Mouse (Mus musculus) gastrocnemius, adult 18-20 months (tissue): ENCODE data around the gene Spata17. TPM values are rescaled to one million over a fixed set of nuclear protein-coding genes. Genes with fewer than 3 reads are reported as not detected.

Experiments used
- DNase-seq: peaks from one replicate; pipeline ENCODE4 v3.0.0; 2021; ENCODE audit warnings: low spot score
- total RNA-seq, 2 experiments: library from RNA; stranded (reverse); gene quantifications; 2 replicates each; pipeline ENCODE4 v1.2.3; 2021

Spata17 gene
- total RNA-seq, 2 experiments from 2014 or later, result 0.33 TPM; not detected in 1

DNA sequence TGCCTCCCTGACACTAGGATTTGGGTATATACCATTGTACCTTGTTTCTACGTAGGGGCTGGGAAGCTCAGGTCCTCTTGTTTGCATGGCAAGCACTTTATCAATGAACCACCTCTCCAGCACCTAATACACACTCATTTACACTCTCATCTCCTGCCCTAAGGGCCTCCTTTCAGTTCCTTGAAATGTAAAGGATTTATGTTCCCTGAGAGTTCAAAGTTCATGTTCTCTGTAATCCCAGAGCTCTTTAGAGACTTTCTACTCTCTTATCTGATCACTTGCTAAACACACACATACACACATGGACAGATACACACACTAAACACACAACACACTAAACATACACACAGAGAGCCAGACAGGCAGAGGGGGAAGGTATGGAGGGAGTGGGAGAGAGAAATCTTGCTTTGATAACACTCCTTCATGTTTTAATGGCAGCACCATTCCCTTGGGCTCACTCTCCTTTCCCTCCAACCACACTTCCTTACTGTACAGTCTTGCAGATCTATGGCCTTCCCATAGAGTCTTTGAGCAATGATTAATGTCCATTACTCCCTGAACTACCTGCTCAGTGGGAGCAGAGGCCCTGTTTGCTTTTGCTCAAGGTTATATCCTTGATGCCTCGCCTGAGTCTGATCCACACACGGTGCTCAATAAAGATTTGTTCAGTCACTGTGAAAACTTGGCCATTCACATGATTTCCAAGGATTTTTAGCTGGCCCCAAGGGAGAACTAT, 126.4 kb downstream of the Spata17 start:
- DNase-seq, result no peak

DNA sequence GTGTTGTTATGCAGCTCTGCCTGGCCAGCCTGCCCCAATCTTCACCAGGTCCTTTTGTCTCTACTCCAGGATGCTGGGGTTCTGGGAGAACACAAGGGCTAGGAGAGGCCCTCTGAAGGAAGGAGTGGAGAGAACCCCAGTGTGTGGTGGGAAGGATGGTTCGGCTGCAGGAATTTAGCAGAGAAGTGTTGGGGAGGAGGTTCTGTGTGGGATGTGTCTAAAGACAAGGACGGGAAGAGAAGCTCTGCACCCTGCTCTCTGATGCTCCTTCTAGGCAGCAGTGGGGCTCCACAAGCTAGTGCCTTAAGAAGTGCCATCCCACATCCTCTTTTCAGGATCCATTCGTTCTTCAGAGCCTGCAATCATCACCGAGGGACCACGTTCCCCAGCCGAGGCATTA, 129.2 kb downstream of the Spata17 start:
- no peak for DNase-seq

DNA sequence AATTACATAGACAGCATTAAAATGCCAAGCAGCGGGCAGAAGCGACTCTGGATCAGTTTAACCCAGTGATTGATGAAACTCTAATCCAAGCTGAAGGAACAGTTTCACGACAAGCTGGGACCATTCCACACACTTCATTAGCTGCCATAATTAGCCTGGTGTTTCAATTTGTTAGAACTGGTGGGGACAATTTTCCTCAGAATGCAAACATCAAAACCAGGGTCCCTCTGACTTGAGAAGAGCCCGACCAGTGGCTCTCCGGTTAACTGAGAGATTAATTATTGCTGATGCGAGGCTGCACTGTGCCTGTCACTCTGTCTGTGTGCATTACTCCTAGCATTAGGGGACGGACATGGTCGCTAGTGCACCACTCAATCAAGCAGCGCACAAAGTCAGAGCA, 137.9 kb downstream of the Spata17 start:
- no peak for DNase-seq

GRCm38 (mm10) chr1:187077043-187077334, 138.3 kb downstream of the Spata17 start:
- DNase-seq, result no peak

DNA sequence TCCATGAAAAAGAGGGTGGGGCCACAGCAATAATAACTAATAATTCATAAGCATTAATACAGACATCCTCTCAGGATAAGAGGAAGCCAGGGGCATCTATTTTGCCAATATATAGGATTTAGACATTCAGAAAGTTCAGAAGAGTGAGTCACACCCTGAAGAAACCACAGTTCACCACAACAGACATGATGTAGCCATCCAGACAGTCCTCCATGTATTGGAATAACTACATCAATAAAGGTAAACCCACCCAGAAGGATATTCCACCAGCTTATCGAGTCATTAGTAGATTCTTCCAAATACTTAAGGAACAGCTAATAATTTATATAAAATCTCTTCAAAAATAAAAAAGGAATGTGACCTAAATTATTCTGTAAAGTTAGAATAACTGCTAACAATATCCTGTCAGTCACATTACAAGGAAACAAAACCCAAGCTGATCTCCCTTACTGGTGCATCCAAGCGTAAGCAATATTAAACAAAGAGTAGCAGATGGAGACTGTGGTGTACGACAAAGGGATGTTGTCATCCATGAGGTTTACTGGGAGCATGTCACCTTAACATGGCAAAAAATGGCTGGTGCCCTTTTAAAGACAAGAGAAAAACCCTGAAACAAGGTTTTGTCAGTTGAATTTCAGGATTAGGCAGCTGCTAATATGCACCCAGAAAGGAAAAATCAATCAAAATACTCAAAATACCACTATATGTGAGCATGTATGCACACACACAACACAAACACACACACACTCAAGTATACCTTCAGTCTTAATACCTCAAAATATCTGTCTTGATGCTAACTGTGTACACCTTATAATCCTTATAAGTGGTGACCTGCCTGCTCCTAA, 138.8 kb downstream of the Spata17 start:
- no peak for DNase-seq

- no peak for DNase-seq
These were observed 155.4 kb downstream of the Spata17 start for GRCm38 (mm10) chr1:187059874-187060273.

DNA sequence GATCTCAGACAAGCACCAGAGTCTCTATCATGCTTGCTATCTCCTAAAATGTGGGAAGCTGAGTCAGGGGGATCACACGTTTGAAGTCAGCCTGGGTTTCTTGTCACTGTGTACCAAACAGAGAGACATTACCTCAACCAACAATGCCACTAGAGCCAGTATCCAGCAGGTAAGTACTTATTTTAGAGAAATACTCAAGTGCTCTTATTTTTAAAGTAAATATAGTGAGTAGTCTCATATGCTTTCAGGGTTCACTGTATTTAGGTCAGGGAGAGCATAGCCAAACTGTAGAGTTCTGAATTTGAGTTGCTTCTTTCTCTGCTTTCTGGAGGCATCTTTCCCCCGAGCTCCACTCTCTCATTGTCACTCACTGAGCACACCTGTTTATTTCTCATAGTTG, 160.9 kb downstream of the Spata17 start:
- DNase-seq, result no peak

DNA sequence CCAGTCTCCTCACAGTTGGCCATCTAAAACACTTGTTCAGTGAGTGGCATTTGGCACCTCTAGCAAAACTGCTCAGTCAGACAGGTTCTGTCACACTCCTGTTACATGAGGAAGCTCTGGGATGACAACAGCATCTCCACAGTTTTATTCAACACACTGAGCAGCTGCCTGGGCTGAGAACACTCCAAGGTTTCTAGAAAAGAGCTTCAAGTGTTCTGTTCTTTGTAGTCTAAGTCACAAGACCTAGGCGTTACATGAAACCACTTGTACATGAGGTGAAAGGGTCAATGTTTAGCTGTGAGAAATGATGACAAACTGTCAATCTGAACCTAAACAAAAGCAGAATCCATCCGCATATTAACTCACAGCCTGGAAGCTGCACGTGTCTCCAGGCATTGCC, 161.4 kb downstream of the Spata17 start:
- no peak for DNase-seq

GRCm38 (mm10) chr1:187052532-187052931, 162.7 kb downstream of the Spata17 start:
- no peak for DNase-seq

DNA sequence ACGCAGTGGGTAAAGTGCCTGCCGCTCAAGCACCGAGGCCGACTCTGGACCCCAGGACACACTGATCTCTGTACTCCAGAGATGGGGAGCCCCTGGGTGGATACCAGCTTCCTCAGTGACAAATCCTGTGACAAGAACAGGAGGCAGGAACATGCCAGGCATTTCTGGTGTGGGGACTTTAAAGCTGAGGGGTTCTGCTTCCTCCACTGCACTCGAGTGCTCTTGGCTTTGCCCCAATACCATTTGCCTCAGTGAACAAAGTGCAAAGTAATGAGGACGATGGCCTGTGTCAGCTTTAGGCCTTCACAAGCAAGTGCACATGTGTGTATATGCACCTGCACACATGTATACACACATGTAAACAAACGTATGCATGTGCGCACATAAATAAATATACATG, 164.0 kb downstream of the Spata17 start:
- DNase-seq, result no peak

- no peak for DNase-seq
These were observed 166.5 kb downstream of the Spata17 start for GRCm38 (mm10) chr1:187048681-187049288.

- no peak for DNase-seq
These were observed 170.5 kb downstream of the Spata17 start for GRCm38 (mm10) chr1:187044726-187045125.

- no peak for DNase-seq
These were observed 175.5 kb downstream of the Spata17 start for GRCm38 (mm10) chr1:187039801-187040200.

- no peak for DNase-seq
These were observed 179.5 kb downstream of the Spata17 start for GRCm38 (mm10) chr1:187035785-187036184.

GRCm38 (mm10) chr1:187031796-187032195, 183.5 kb downstream of the Spata17 start:
- DNase-seq, result peak; percentile 25

GRCm38 (mm10) chr1:187028841-187029240, 186.4 kb downstream of the Spata17 start:
- no peak for DNase-seq

DNA sequence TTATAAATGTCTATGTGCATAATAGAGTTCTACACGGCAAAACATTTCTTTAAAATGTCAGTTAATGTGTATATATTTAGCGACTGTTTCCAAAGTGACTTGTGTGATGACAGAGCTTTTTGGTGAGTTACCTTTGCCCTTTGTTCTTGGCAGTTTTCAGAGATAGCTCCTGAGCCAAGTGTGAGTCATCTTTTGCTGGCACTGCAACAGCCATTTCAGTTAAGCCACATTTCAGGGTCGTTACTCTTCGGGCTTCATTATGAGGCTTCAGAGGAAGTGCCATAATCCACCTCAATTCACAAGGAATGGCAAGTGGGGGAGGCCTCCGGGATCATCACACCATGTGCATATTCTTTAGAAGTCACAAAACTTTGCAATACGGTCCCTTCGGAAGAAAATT, 195.3 kb downstream of the Spata17 start:
- no peak for DNase-seq

DNA sequence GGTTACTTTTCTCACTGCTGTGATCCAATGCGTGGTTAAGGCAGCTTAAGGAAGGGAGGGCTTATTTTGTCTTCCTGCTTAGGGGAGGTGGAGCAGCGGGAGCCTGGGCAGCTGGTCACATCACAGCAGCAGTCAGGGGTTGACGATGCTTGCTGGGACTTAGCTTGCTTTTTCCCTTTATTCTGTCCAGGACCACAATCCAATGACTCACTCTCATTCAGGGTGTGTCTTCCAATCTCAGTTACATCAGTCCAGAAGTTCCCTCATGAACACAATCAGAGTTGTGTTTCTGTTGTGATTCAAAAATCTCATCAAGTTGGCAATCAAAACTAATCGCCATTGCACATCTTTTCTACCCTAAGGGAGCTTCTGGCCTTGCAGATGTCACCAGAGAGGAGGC, 199.1 kb downstream of the Spata17 start:
- DNase-seq, result no peak

- no peak for DNase-seq
These were observed 199.6 kb downstream of the Spata17 start for GRCm38 (mm10) chr1:187015673-187016072.

DNA sequence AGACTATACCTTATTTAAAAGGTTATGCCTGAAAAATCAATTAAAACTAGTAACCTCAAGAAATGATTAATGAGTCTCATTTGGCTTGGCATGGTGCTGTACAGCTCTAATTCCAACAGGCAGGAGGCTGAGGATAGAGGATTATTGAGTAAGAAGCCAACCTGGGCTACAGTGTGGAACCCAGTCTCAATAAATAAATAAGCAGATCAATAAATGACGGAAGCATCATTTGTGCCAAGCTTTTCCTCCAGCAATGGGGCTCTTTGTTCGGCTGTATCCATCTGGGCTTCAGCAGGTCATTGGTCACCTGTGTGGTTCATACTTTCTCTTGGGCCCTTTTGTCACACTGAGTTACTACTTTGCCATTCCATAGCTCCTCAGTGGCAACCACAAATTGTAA, 201.1 kb downstream of the Spata17 start:
- no peak for DNase-seq

DNA sequence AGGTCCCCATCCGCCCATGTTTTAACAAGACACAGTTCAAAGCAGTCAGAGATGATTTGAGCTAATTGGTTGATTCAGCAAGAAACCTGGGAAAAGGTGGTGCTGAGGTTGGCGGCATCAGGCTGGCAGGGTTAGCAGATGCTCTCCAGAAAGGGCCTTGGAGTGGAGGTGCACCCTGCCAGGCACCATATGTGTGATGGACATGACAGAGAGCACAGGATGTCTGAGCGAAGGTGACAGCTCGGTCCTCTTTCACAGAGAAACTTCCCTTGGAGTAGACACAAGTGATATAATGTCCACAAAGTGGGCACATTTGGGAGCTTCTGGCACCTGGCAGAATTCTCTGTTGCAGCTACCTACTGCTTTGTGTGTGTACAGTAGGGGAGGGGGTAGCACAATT, 203.7 kb downstream of the Spata17 start:
- DNase-seq, result no peak

GRCm38 (mm10) chr1:187010071-187010470, 205.2 kb downstream of the Spata17 start:
- no peak for DNase-seq

DNA sequence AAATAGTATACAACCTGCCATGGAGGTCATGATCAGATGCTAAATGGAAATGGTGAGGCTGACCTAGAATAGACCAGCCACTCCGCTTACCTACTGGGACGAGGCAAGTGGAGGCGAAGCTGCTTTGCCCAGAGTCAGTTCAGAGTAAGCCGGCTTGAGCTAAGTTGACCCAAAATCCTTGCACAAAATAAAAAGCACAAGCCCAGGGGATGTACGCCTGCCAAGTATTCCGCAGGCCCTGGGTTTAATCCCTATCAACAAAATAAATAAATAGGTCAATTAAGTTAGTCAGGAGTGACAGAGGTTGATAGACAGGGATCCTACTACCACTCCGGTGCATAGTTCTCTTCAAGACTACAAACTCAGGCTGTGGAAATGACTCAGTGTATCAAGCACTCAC, 207.0 kb downstream of the Spata17 start:
- DNase-seq, result no peak
